Mouse (Mus musculus): ENCODE measurements around the gene Rpusd1.

Rpusd1 gene

DNA sequence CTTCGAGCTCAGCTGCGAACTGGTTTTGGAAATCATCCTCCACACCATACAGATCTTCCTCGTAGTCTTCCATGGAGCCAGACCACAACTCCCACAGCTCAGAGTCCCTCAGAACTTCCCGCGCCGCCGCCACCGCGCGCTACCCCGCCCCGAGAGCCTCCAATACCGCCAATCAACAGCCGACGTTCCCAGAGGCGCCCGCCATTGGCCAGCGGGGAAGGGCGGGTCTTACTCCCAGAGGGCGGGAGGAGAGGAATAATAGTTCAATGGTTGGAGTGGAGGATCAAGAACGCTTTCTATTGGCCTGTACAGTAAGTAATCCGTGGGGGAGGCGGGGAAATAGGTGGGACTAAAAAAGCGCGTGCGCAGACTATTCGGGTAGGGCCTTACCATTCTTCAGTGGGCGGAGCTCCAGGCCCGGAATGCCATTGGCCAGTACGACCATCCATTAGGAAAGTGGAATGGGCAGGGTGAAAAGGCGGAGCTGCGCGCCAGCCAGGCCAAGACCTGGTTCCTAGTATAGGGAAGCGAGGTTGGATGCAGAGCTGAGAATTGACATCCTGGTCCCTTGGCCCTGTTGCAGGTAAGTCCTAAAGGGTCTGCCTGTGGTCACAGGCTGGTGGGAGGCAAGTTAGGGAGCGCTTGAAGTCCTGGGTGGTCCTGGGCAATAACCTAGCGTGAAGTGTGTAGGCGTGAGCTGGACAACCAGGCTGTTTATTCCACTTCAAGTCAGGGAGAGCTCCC, at the start of gene Rpusd1, which contains the start of gene Chtf18:
Gene Rpusd1 (plus strand): TSS at position 406 of the 744 bp plus-strand sequence.
Gene Chtf18 (minus strand): TSS at position 155 of the 744 bp plus-strand sequence.
- peak; percentile 98 for DNase-seq (ENCODE audit: extremely low spot score)

DNA sequence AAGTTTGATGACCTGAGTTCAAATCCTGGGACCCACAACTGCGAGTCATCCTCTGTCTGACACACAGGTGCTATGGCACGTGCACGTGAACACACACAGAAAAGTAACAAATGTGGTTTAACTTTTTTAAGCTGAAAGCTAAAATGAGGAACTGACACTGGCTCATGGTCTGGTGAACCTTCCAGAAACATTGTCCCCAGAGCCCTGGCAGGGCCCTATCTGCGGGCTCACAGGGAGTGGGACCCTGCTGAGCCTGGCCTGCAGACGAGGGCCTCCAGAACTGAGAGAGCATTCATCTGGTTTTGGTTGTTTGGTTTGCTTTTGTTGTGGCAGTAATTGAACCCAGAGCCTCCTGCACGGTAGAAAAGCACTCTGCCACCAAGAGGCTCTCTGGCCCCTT, 49.5 kb upstream of the Rpusd1 start:
- no peak for DNase-seq (ENCODE audit: extremely low spot score)

DNA sequence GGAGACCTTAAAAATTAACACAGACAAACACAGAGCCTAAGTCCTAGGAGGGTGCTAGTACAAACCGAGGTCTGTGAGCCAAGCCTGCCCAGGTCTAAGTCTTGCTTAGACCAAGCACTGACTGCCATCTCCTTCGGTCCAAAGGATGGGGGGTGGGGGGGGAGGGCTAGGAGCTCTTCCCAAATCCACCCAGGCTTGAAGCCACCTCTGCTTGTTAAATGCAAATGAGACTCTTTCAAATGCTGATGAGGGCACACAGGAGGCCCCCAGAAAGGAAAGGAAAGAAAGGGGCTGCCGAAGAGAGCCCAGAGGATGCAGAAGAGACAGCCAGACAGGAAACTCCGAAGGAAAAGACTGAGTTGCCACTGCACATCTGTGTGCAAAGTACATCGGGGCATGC, 47.7 kb upstream of the Rpusd1 start:
- DNase-seq (ENCODE audit: extremely low spot score) = no peak

DNA sequence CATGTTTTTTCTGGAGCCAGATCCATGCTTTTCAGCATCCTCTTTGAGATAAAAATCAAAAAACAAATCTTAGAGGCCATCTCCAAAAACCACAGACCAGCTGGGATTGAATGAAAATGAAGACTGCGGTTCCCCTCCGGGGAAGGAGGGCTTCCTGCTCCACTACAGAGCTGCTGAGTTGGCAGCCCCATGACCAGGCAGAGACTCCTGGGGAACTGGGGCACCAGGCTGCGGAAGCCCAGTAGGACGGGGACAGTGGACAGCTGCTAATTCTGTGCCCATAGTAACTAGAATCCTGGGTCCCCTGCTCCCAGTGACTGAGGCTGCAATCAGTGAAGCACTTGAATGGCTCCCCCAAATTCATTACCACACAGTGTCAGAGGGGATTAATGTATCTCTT, 45.8 kb upstream of the Rpusd1 start:
- no peak for DNase-seq (ENCODE audit: extremely low spot score)

DNA sequence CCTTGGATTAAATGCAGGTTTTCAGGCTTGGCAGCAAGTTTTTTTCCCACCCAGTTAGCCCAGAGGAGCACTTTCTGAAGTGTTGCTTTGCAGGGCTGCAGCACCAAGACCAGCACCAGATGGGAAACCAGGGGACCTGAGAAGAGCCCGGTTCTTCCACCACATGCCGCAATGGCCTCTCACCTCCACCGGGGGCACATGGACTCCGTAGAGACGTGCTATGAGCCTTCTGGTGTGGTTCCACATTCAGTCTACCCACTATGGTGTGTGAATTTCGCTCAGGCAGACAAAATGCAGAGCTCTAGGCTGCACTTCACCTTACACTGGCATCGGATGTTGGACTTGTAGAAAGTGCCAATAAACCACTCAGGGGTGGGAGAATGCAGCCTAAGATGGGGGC, 41.1 kb upstream of the Rpusd1 start:
- no peak for DNase-seq (ENCODE audit: extremely low spot score)

DNA sequence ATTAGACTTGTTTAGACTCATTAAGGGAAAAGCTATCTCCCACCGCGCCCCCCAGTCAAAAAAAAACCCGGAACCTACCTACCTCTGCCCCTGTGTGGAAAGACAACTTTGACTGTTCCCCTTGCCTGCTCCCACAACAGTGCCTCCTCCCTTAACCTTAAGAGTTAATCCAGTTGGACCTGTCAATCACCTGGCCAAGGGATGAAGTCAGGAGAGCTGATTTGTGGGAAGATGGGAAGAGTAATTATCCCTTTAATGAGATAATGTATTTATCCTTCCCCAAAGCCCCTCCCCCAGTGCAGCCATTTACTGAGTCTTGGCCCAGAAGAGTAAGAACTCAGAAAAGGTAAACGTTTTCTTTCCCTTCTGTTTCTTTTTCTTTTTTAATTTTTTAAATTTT, 38.5 kb upstream of the Rpusd1 start:
- DNase-seq (ENCODE audit: extremely low spot score) = no peak

DNA sequence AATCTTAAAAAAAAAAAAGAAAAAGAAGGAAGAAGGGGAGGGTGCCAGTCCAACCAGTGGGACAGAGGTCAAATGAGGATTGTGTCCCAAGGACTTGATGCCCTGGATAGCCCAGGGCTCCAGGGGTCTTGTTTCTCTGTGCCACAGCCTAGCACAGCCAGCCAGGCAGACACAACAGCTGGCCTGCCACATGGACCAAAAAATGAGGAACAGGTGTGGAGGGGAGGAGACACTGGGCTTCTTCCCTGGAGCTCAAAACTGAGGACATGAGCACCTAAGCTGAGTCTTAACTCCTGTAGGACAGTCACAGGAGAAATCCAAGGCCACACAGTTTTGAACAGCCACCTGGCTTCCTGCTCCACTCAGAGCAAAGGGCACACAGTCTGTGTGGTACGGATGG, 31.2 kb upstream of the Rpusd1 start:
- DNase-seq (ENCODE audit: extremely low spot score) = no peak

DNA sequence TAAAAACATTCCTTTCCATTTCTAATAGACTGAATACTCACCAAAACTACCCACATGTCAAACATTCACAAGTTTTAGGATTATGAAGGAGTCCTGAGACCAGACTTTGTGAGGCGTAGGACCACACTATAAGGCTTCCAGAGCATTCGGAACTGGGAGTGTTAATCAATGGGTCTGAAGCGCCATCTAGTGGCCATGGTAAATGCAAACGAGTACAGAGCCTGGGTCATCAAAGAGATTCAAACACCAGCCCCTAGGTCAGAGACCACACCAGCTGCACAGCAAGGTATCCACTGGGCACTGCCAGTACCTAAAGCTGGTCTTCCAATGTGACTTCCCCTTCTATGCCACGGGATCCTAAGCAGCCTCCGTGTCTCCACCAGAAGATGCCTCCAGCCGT, 29.0 kb upstream of the Rpusd1 start:
- peak; percentile 83 for DNase-seq (ENCODE audit: extremely low spot score)

DNA sequence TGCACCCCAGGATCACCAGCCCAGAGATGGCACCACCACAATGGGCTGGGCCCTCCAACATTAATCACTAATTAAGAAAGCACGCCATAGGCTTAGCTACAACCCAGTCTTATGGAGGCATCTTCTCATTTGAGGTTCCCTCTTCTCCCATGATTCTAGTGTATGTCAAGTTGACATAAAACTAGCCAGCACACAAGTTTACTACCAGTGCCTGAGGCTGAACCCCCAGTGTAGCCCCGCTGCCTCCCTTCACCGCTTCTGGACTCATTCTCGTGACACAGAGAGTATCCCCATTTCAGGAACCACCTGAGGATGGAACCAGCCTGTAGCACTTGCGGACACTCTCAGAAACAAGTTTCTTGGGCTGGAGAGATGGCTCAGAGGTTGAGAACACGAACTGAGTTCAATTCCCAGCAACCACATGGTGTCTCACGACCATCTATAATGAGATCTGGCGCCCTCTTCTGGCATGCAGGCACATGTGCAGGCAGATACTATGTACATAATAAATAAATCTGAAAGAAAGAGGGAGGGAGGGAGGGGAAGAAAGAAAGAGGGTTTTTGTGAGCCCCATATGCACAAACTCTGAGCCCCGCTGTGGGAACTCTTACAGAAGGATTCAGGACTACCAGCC, 26.5 kb upstream of the Rpusd1 start:
- no peak for DNase-seq (ENCODE audit: extremely low spot score)

DNA sequence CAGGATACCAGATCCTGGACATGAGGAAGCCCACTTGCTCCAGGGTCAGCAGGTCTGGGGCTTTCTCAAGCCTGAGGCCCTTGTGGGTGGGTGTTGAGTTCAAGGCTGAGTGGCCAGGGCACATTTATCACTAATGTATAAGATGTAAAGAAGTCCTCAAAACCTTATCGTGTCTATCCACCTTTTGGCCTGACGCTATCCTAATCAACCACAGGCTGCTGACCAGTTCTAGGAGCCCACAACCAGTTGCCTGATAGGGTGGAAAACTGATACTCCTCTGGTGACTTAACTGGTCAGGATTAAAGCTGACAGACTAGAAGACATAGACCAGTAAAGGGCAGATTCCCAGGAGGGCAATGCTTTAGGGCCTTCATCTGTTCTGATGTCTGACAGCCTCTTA, 17.5 kb upstream of the Rpusd1 start:
- DNase-seq (ENCODE audit: extremely low spot score) = no peak

DNA sequence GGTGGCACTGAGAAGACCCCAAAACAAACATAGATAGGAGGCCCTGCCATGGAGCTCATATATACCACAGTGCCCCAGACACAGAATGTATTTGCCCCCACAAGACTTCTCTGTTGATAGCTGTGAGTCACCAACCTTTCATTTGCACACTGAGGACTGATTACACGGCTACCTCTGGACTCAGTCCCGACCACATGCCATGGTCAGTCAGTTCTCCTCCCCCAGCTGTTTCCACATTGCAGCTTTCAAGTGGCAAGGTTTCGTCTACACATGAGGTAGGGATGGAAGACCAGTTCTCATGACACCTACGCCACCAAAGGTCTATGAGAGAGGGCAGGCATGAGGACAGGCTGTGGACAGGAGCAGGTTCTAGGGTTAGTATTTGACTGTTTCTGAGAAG, 16.3 kb upstream of the Rpusd1 start:
- DNase-seq (ENCODE audit: extremely low spot score) = no peak

DNA sequence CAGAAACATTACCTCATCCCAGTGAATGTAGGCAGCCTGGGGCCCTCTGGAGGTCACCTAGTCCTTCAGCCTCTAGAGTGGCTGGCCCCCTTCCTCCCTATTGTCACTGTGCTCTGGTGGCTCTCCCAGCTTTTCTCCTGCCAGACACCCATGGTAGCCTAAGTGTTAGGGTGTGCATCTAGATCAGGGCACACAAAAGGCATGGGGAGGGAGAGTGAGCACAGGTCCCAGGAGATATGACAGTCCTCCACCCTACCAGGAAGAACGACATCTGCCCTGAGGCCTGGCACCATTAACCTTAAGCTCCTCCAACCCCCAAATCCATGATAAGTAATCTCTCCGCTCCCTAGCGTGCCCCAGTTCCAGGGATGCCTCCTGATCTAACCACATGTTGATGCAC, 11.8 kb upstream of the Rpusd1 start:
- no peak for DNase-seq (ENCODE audit: extremely low spot score)

DNA sequence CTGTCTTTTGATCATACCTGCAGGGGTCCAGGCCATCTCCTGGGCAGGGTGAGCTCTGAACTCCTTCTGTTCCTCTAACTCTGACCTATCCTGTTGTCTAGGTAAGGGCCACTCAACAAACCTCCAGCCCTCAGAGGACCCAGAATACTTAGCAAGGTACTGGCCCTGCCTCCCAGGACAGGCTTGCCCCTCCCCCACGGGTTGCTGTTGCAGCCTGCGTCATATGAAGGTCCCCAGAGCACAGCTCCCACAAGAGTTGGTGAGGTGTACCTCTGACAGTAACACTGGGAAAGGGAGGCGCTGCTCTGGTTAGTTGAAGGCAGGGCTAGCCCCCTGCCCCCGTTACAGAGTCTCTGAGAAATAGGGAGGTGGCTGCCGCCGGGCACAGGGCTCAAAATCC, 11.3 kb upstream of the Rpusd1 start:
- no peak for DNase-seq (ENCODE audit: extremely low spot score)

DNA sequence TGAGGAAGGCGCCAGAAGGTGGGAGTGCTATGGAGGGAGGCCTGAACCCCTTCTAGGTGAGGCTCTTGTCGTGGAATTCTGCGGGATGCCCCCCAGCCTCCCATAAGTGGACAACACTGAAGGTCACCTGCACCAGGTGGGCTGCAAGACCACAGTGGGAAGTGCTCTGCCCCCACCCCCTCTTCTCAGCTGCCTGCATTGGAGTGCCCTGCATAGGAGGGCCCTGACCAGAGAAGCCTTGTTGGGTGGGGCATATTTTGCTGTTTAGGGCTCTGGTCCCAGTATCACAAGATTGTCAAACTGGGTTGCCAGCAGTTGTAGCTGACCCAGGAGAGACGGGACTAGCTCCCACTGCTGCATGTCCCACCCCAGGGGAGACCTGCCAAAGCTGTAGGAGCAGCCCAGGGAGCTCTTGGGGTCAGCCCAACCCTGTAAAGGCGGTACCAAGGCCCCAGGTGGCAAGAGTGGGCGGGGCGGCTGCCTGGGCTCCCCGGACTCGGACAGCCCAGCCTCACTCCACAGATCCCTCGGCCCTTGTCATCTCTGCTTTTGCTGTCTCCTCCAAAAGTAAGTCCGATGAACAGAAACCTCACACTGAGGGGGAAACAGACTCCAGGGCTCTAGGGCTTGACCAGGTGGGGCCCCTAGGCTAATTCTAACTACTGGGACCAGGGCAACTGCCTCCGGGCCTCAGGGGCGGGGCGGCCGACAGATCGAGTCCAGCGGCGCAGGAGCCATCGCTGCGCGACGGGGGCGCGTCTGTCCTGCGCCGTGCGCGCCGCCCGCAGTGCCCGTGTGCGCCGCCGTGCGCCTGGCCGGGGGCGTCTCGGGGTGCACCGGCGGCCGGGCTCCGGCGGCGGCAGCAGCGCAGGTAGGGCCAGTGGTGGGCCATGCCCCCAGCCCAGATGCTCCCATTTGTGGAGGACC, 10.5 kb upstream of the Rpusd1 start, which contains the start of gene Gng13:
Gene Gng13 (plus strand): TSS at position 461 of the 927 bp plus-strand sequence.
- peak; percentile 53 for DNase-seq (ENCODE audit: extremely low spot score)

DNA sequence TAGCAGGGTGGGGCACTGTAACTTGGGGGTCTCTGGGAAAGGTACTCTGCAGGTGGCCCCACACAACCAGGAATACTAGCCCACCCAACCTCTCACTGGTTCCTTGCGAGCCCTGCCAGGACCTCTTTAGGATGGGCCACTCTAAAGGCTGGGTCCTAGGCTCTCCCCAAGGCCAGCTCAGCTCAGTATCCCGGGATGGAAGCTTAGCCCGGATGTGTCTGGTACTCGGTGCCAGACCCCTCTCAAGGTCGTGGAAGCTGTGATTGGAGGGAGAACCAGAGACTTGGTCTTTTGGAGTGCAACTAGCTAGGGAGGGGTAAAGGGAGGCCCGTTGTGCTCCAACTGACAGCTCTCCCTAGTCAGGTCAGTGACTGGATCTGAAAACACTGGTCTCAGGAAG, 9.8 kb upstream of the Rpusd1 start:
- DNase-seq (ENCODE audit: extremely low spot score) = no peak

DNA sequence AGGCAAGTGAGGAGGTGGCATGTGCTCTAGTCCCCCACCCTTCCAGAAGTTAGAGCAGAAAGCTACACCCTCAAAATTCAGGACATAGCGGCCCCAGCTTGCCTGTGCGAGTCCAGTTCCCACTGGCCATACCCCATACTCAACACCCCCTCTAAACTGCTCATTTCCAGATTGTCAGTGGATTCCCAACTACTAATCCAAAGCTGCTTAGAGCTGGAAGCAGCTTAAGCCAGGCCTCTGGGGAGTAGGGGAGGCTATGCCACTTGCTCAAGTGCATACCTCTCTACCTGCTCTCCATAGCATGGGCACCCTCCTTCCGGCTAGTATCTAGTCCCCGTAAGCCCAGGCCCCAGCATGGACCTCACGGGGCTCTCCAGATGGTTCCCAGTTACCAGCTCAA, 6.0 kb upstream of the Rpusd1 start:
- DNase-seq (ENCODE audit: extremely low spot score) = no peak

DNA sequence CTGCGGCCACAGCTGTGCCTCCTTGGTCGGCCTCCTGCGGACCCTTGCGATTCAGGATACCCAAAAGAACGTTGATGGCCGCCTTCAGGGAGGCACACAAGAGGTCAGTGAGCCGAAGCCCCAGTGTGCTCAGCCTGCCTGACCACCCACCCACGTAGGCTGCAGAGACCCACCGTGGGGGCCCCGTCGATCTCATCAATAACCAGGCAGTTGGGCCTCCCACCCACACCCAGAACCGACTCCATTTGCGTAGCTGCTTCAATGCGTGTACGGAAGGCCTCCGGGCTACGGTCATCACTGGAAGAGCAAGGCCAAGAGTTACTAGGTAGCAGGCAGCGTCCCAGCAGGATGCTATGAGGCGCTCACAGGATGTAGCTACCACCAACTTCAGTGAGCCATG, 4.0 kb upstream of the Rpusd1 start:
- no peak for DNase-seq (ENCODE audit: extremely low spot score)

DNA sequence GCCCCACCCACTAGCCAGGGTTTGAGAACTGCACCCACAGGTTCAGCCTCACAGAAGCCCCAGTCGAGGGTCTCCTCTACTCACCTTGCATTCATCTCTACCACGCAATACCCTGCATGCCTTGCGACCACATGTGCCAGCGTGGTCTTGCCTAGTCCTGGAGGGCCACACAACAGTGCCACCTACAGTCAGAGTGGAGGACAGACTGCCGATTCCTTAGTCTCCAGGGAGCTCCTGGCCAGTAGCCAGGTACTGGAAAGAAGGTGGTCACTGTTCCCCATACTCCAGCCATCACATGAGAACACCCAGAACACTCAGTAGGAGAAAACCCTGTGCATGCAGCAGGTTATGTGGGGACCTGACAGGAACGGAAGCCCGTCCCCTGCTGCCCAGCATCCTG, 3.6 kb upstream of the Rpusd1 start:
- no peak for DNase-seq (ENCODE audit: extremely low spot score)

DNA sequence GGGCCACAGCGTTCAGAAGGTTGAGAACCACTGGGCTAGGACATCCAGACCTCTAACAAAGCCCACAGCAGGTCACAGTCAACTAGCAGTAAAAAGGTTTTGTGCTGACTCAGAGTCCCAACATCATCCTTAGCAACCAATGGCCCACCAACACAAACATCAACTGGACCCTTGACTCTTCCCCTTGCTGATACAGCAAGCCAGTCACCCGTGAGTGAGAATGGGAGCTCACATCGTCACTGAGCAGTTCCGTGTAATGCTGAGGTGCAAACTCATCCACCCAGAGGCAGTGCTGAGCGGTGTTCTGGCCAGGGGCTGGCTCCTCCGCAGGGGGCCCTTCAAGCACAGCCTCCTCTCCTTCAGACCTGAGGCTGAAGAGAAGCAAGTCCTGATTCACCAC, 2.2 kb upstream of the Rpusd1 start:
- no peak for DNase-seq (ENCODE audit: extremely low spot score)

DNA sequence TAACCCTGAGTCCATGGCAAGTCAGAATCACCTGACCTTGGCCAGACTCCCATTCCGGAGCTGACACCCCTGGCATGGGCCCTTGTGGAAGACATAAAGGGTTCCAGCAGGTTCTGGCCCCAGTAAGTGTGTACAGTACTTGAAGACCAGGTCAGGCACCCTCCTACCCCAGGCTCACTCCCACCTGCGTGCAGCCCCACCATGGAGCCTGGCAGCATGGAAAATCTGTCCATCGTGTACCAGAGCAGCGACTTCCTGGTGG, 470 bp downstream of the Rpusd1 start:
- no peak for DNase-seq (ENCODE audit: extremely low spot score)

DNA sequence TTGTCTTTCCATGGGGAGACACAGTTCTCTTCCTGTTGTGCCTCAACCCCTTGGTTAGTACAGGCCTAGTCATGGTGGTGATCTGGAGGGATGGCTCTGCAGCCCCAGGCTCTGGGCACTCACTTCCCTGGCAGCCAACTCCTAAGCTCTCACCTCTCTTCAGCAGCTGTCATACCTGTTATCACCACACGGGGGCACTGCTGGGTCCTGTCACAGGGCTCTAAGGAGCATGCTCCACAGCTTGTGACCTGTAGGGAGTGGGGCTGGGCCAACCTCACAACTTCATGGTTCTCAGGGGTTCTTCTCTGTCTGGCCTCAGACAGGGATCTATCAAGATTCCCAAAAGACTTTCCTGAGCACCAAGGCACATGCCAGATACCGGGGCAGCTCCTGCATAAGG, 4.6 kb downstream of the Rpusd1 start:
- peak; percentile 88 for DNase-seq (ENCODE audit: extremely low spot score)

DNA sequence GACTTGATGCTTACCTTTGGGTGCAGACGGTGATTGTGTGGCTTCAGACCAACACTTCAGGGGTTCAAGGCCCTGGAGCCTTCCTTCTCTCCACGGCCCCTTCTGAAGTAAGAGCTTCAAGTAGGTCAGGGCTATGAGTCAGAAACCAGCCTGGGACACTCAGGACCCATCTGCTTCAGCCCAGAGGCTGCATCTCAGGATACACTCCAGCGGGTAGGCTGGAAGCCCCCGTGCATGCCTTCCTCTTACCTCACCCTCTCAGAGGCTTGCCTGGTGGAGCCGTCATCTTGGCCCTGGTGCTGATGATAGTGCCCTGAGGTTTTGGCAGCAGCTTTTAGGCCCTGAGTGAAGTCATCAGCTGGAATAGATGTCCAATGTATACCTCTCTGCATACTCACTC, 7.8 kb downstream of the Rpusd1 start:
- no peak for DNase-seq (ENCODE audit: extremely low spot score)

DNA sequence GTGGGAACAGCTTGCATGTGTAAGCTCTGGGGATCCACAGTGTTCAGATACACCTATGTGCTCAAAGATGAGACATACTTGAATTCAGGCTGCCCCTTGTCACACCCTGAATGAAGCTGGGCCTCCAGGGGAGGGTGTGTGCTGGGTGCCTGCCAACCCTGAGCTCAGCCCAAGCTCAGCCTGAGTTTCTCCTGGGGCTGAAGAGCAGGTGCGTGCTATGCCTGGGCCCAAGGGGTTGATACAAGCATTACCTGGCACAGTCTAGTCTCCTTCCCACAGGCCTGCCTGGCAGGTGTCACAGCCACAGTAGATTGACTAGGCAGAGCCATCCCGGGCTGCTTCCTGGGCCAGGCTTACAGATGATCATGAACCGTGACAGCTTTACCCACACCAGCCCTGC, 8.3 kb downstream of the Rpusd1 start, which contains the start of gene Mslnl:
Gene Mslnl (plus strand): TSS at position 298 of the 400 bp plus-strand sequence.
- DNase-seq (ENCODE audit: extremely low spot score) = no peak

All from embryo, embryonic 9.5 days (tissue).